ENCODE assay signal across 18 mouse cellular contexts in the genomic region with DNA sequence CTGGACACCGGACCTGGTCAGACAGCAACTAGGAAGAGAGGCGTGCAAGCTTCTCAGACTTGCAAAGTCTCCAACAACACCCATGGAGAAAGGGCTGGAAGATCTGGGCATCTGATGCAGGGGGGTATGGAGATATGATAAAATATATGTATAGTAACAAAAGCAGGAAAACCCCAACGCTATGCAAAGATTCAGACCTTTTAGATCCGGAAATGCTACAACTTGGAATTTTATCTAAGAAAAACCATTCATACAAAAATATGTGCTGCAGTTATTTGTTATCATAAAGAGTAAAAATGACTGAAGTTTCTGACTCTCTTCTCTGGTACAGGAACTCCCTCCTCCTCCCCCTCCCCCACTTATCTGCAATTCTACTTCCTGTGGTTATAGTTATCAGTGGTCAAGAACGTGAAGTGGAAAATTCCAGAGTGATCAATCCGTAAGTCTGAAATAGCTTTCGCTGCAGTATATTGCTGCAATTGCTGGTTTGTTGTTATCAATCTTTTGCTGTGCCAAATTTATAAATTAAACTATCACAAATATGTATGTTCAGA. TPM values are rescaled to one million over a fixed set of nuclear protein-coding genes. Genes with fewer than 3 reads are reported as not detected.
DNase-seq lines count a peak whose midpoint lies in the region; ATAC-seq lines count a peak whose summit lies in the region.
"Had no signal": no experiment of that assay in that cellular context is flagged by ENCODE, and none has a peak within 500 bp of the region (broad histone marks: within the 10 kb centered on the region; RNA-seq: fewer than 3 reads in every experiment).

No protein-coding gene starts in this region.

- H3K27ac ChIP-seq in heart, embryonic 12.5 days (ENCODE audit: poor library complexity, severe bottlenecking) = peak overlapping the region; percentile 67
- peak overlapping the region; percentile 43; the same call in 1 of the 2 replicates for H3K27ac ChIP-seq in liver, embryonic 16.5 days (ENCODE audit: low read length)
- H3K27ac ChIP-seq: hindbrain, embryonic 13.5 days; neural tube, embryonic 12.5 days had no signal

- peaks cover 7% of the 10 kb centered on the region for H3K36me3 ChIP-seq in heart, embryonic 12.5 days
- peaks cover 5% of the 10 kb centered on the region; the same call in 1 of the 2 replicates for H3K36me3 ChIP-seq in liver, embryonic 16.5 days (ENCODE audit: control insufficient read depth, insufficient read depth)
- H3K36me3 ChIP-seq: hindbrain, embryonic 13.5 days; neural tube, embryonic 12.5 days had no signal

- intact Hi-C loops in heart, postnatal 25 days (cut with DNase I) = no loop called here

- peaks cover 61% of the 10 kb centered on the region for H3K4me1 ChIP-seq in heart, embryonic 12.5 days (replicated peaks)
- peaks cover 59% of the 10 kb centered on the region for H3K4me1 ChIP-seq in liver, embryonic 16.5 days (ENCODE audit: control insufficient read depth, low read depth, low read length)

- no peak overlapping the region for H3K4me2 ChIP-seq in heart, embryonic 12.5 days
- peak overlapping the region; percentile 36 for H3K4me2 ChIP-seq in liver, embryonic 16.5 days (ENCODE audit: low read depth, low read length)
- H3K4me2 ChIP-seq: hindbrain, embryonic 13.5 days; neural tube, embryonic 12.5 days had no signal

- no peak overlapping the region for H3K4me3 ChIP-seq in heart, embryonic 12.5 days
- no peak overlapping the region for H3K4me3 ChIP-seq in liver, embryonic 16.5 days (ENCODE audit: low read depth, low read length)
- H3K4me3 ChIP-seq: hindbrain, embryonic 13.5 days; neural tube, embryonic 12.5 days had no signal

- DNase-seq in heart, postnatal 25 days (ENCODE audit: low spot score) = no peak
- peak; percentile 71 for DNase-seq in CD4-positive helper T cell, adult 2 months (ENCODE audit: low read depth, low spot score)
- DNase-seq in frontal cortex, postnatal 36 days (ENCODE audit: low spot score in 2 of 2) = no peak
- DNase-seq: adrenal gland, postnatal 36 days; B cell, adult 2 months; cerebellum, postnatal 25 days; gastrocnemius, postnatal 25 days; kidney, adult 11 months; kidney, postnatal 14 days; lung, adult 2 months; right cerebral cortex, postnatal 25 days; thymus, postnatal 25 days had no signal

- WGBS in heart, embryonic 12.5 days = 32% methylated on average over 7 of the region's 7 CpGs
- 22% methylated on average over 7 of the region's 7 CpGs for WGBS in liver, embryonic 16.5 days (ENCODE audit: insufficient replicate concordance)

- no peaks in the 10 kb centered on the region for H3K9me3 ChIP-seq in heart, embryonic 12.5 days (replicated peaks)
- H3K9me3 ChIP-seq in liver, embryonic 16.5 days (replicated peaks; ENCODE audit: control insufficient read depth, low read length) = no peaks in the 10 kb centered on the region
- H3K9me3 ChIP-seq: hindbrain, embryonic 13.5 days; neural tube, embryonic 12.5 days had no signal

- no peak for ATAC-seq in heart, embryonic 12.5 days (ENCODE audit: insufficient number of reproducible peaks, low FRiP score)
- ATAC-seq in activated CD4-positive, CD25-positive, alpha-beta regulatory T cell, adult 4 months = peak; percentile 8
- ATAC-seq in liver, embryonic 16.5 days (ENCODE audit: low read depth) = no peak
- ATAC-seq in cerebellum, adult (ENCODE audit: insufficient number of reproducible peaks, low FRiP score, low TSS enrichment) = no peak

- no peaks in the 10 kb centered on the region for H3K27me3 ChIP-seq in heart, embryonic 12.5 days (replicated peaks)
- H3K27me3 ChIP-seq in liver, embryonic 16.5 days (ENCODE audit: control insufficient read depth, insufficient read depth, low read depth, low read length) = no peaks in the 10 kb centered on the region
- H3K27me3 ChIP-seq: neural tube, embryonic 12.5 days had no signal

- H3K9ac ChIP-seq in heart, embryonic 12.5 days = no peak overlapping the region
- H3K9ac ChIP-seq in liver, embryonic 16.5 days (ENCODE audit: low read depth, low read length) = no peak overlapping the region
- H3K9ac ChIP-seq: hindbrain, embryonic 13.5 days; neural tube, embryonic 12.5 days had no signal

RNA-seq across cellular contexts. Expression of a gene that starts 14.6 kb away (rescaled TPM):
- polyA plus RNA-seq in heart, embryonic 12.5 days (2016; fragmentation: Nextera tagmentation; extraction: Ambion mirVana) = 13.8 and 15.1 TPM in 2 replicates
- total RNA-seq in heart, postnatal 25 days (2021) = 10 to 100 TPM; 12.4 to 13.9 TPM
- 100 to 1,000 TPM; 109 to 116 TPM for polyA plus RNA-seq in activated CD4-positive, CD25-positive, alpha-beta regulatory T cell, adult 4 months (2017; shearing (Covaris generic))
- polyA plus RNA-seq in liver, embryonic 16.5 days (2015; fragmentation: Nextera tagmentation; extraction: Ambion mirVana) = 32.2 and 37.0 TPM in 2 replicates

RNA-seq across cellular contexts. Expression of a gene that starts 49.3 kb away (rescaled TPM):
- 15.2 and 17.8 TPM in 2 replicates for polyA plus RNA-seq in heart, embryonic 12.5 days (2016; fragmentation: Nextera tagmentation; extraction: Ambion mirVana)
- total RNA-seq in heart, postnatal 25 days (2021) = 100 to 1,000 TPM; 810 to 852 TPM
- 10 to 100 TPM; 25.3 to 28.8 TPM for polyA plus RNA-seq in activated CD4-positive, CD25-positive, alpha-beta regulatory T cell, adult 4 months (2017; shearing (Covaris generic))
- polyA plus RNA-seq in liver, embryonic 16.5 days (2015; fragmentation: Nextera tagmentation; extraction: Ambion mirVana) = 37.0 and 43.7 TPM in 2 replicates
